Mouse (Mus musculus): Measurements from ENCODE around the gene Gpr84.
"Not testable (repeated sequence)": the region's sequence is repeated elsewhere in the genome, so short reads cannot be mapped to it uniquely, and the experiment has no call there.

Gene Gpr84

GRCm38 (mm10) chr15:103289600-103289999, 20.8 kb downstream of the Gpr84 start:
- DNase-seq (ENCODE audit: extremely low spot score, low spot score), result no peak

DNA sequence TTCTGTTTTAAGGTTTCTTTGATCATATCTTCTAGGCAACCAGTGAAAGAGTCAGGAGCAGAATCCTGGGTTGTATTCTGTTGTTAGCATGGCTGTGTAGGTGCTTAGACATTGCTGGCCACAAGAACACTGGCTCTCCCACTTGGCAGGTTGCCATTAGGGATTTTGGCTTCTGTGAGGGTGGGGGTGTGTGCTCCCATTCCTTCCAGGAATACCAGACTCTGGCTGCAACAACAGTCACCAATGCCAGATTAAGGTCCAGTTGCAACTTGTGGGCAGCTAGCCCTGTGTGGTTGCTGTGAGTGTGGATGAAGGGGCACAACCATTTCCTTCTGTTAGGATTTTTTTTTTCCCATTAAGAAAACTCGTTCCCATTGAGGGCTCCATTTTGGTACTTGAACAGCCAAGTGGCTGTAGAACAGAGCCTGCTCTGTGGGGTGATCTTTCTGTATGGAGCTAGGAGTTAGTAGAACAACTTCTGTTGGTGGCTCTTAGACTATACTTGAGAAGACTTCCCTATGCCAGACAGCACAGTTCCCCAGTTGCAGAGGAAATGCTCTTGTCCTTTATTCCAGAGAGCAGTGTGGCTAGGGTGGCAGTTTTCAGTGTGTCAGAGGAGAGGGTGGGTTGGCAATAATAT, 24.5 kb downstream of the Gpr84 start:
- no peak for DNase-seq (ENCODE audit: extremely low spot score, low spot score)

- DNase-seq (ENCODE audit: extremely low spot score, low spot score), result no peak
These were observed 25.8 kb downstream of the Gpr84 start for GRCm38 (mm10) chr15:103284647-103285046.

GRCm38 (mm10) chr15:103284066-103284465, 26.3 kb downstream of the Gpr84 start:
- DNase-seq (ENCODE audit: extremely low spot score, low spot score), result peak; percentile 65

- no peak for DNase-seq (ENCODE audit: extremely low spot score, low spot score)
These were observed 28.8 kb downstream of the Gpr84 start for GRCm38 (mm10) chr15:103281465-103282205.

- no peak for DNase-seq (ENCODE audit: extremely low spot score, low spot score)
These were observed 29.5 kb downstream of the Gpr84 start for GRCm38 (mm10) chr15:103280817-103281464.

DNA sequence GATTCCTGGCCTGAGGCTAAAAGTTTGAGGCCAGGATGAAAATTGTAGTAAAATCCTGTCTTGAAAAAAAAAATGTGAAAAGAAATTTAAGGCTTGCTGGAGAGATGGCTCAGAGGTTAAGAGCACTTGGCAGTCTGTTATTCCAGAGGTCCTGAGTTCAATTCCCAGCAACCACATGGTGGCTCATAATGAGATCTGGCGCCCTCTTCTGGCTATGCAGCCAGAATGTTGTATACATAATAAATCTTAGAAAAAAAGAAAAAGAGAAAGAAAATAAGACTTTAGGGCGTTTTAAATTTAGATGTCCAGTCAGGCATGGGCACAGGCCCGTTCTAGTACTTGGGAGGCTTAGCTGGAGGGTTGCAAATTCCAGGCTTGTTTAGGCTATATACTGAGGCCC, 30.7 kb downstream of the Gpr84 start:
- DNase-seq (ENCODE audit: extremely low spot score, low spot score), result no peak

DNA sequence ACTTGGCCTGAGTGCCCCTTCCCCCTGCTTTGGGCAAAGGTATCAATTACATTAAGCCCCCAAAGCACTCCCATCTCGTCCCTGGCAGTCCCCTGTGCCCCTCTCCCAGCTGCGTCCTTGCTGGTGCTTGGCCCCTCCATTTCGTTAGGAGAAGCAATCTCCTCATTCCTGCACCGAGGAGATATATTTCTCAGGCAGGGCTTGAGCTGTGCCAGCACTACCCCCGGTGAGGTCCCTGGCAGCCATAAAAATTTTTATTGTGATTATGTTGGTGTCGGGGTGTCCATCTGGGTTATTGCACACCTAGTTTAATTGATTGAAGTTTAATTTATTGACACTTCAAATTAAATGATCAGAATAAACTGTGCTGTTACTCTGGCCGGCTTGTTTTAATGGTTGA, 32.5 kb downstream of the Gpr84 start:
- DNase-seq (ENCODE audit: extremely low spot score, low spot score), result no peak

DNA sequence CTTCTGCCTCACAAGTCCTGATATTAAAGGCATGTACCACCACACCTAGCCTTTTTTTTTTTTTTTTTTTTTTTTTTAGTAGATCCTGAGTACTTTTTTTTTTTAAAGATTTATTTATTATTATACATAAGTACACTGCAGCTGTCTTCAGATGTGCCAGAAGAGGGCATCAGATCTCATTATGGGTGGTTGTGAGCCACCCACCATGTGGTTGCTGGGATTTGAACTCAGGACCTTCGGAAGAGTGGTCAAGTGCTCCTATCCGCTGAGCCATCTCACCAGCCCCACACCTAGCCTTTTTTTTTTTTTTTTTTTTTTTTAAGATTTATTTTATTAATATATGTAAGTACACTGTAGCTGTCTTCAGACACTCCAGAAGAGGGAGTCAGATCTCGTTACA, 34.5 kb downstream of the Gpr84 start:
- not testable (repeated sequence) for DNase-seq (ENCODE audit: extremely low spot score, low spot score)

GRCm38 (mm10) chr15:103272419-103273279, 37.8 kb downstream of the Gpr84 start, which contains the start of gene Copz1:
Copz1 (plus strand) TSS chr15:103272714.
- DNase-seq (ENCODE audit: extremely low spot score, low spot score), result peak; percentile 89

- DNase-seq (ENCODE audit: extremely low spot score, low spot score), result no peak
These were observed 41.5 kb downstream of the Gpr84 start for GRCm38 (mm10) chr15:103268903-103269302.

DNA sequence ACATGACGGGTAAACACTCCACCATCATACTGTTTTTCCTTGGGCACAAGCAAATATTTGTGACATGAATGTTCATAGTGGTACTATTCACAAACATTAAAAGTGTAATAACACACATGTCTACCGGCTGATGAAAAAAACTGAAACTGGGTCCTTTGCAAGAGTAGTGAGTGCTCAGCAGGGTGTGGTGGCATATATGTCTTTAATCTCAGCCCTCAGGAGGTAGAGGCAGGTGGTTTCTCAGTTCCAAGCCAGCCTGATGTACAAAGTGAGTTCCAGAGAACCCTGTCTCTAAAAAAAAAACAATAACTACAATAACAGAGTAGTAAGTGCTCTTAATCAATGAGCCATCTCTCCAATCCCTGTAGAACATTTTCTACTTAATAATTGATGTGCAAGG, 45.6 kb downstream of the Gpr84 start:
- no peak for DNase-seq (ENCODE audit: extremely low spot score, low spot score)

DNA sequence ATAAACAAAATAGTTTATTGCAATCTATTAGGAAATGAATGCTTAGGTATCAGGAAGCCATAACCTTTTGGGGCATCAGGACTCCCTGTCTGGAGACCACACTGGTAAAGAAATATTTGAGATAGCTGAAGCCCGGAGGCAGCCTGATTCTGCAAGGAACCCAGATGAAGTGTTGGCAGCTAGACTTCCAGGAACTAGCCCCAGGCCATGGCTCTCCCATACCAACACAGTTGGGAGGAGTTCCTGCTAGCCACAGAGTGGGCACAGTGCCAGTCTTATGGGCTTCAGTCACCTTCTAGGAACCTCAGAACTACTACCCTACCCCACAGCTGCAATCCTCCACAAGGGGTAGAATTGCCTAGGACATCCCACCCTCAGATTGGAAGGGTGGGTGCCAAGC, 50.4 kb downstream of the Gpr84 start:
- no peak for DNase-seq (ENCODE audit: extremely low spot score, low spot score)

- DNase-seq (ENCODE audit: extremely low spot score, low spot score), result no peak
These were observed 51.2 kb downstream of the Gpr84 start for GRCm38 (mm10) chr15:103259162-103259561.

All from neural tube, embryonic 10.5 days (tissue).